Mouse (Mus musculus) ovary, postnatal 36 days (tissue): ENCODE results near the gene Foxi1.

Experiments
- DNase-seq: peaks from one replicate; pipeline ENCODE4 v3.0.0; 2022; ENCODE audit warnings: low spot score, mixed read lengths

Foxi1 gene

DNA sequence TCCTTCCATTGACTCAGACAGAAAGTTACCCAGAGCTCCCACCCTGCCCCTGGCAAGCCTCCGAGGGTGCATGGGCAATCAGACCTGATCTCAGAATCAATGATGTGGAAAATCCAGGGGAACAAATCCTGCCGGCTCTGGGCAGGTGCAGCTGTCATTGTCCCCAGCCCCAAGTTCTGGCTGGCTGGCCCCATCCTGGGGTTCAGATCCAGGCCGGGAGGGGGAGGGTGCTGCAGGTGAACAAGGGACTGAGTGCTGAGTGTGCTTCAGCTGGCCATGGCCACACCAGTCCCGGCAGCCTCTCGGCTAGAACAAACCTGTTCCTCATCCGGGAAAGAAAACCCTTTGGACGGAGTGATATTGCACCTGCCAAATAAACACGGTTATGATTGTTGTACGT is 49.0 kb downstream of the Foxi1 start:
- DNase-seq = no peak

DNA sequence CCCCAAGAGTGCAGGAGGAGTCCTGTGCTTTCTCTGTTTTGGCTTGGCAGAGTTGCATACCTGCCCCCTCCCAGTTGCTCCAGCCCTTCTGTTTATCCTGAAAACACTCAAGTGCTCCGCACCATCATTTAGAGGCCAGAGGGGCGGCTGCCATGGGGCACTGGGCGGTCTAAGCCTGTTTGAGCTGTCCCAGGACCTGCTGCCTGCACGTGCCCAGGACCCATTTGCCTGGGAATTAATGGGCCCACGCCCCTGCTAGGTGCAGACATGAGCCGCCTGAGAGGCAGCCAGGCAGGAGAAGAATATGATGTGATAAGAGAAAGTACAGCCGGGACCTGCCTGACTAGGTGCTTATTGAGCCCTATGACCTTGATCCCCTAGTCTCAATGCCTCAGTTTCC is 52.7 kb downstream of the Foxi1 start:
- no peak for DNase-seq
